Comparison of ENCODE assay signal across 8 mouse cellular contexts in genomic region chr11:88161651-88162362, GRCm38 (mm10). TPM values are rescaled to one million over a fixed set of nuclear protein-coding genes. Genes with fewer than 3 reads are reported as not detected.
A peak's percentile ranks its signal among the peaks of the same experiment; 100 is the strongest.
DNase-seq lines count a peak whose midpoint lies in the region; ATAC-seq and TF ChIP-seq lines count a peak whose summit lies in the region.

No protein-coding gene starts in this region.

- intact Hi-C loops in gastrocnemius, postnatal 36 days (cut with DNase I) = no loop called here
- intact Hi-C loops in left cerebral cortex, postnatal 36 days (cut with DNase I) = loop anchor here (5.0 kb wide), 1 partner anchor 45 kb away; no protein-coding TSS in a partner anchor

- H3K36me3 ChIP-seq in intestine, embryonic 16.5 days (ENCODE audit: control insufficient read depth, insufficient read depth, low read length) = no peaks in the 10 kb centered on the region

- H3K4me1 ChIP-seq in cortical plate, adult 2 months (ENCODE audit: control insufficient read depth, insufficient read depth, low read length) = peaks cover 3% of the 10 kb centered on the region
- H3K4me1 ChIP-seq in intestine, embryonic 16.5 days (ENCODE audit: control insufficient read depth, insufficient read depth, low read length) = peaks cover 57% of the 10 kb centered on the region

- peak; percentile 53 for DNase-seq in adipocyte (ENCODE audit: low spot score)
- peak; percentile 86 to 93 for DNase-seq in gastrocnemius, postnatal 36 days
- DNase-seq in left cerebral cortex, postnatal 36 days (ENCODE audit: low spot score in 2 of 2) = peak; percentile 71 to 79
- DNase-seq in mesoderm, embryonic 11.5 days (ENCODE audit: low read depth, low spot score) = peak; percentile 93
- DNase-seq in right cerebral cortex, postnatal 14 days = peak; percentile 83
- DNase-seq in urinary bladder, postnatal 14 days (ENCODE audit: low spot score) = peak; percentile 95

- TF ChIP-seq POLR2A in cortical plate, adult 2 months (IDR thresholded peaks at IDR 0.05; ENCODE audit: extremely low read depth, insufficient read depth, low read length) = no peak

- ATAC-seq in intestine, embryonic 16.5 days = peak; percentile 75

- peak overlapping the region; percentile 46 for H3K4me3 ChIP-seq in cortical plate, adult 2 months (ENCODE audit: insufficient read depth, low read length)
- peak overlapping the region; percentile 47 for H3K4me3 ChIP-seq in intestine, embryonic 16.5 days (ENCODE audit: low read length)

- H3K27me3 ChIP-seq in intestine, embryonic 16.5 days (replicated peaks; ENCODE audit: control insufficient read depth, insufficient read depth, low read length) = no peaks in the 10 kb centered on the region

- whole genome bisulfite sequencing in intestine, embryonic 16.5 days = 2% methylated on average over 15 of the region's 15 CpGs

- H3K9ac ChIP-seq in intestine, embryonic 16.5 days (ENCODE audit: low read depth, low read length) = peak overlapping the region; percentile 47

- no peaks in the 10 kb centered on the region for H3K9me3 ChIP-seq in intestine, embryonic 16.5 days (ENCODE audit: control insufficient read depth, low read length)

- peak overlapping the region; percentile 25 for H3K27ac ChIP-seq in cortical plate, adult 2 months (ENCODE audit: insufficient read depth, low read length)
- peak overlapping the region; percentile 92 for H3K27ac ChIP-seq in intestine, embryonic 16.5 days (ENCODE audit: low read length)

- TF ChIP-seq CTCF in cortical plate, adult 2 months (IDR thresholded peaks at IDR 0.05; ENCODE audit: extremely low read depth, insufficient read depth, low read length) = peak; percentile 55

- H3K4me2 ChIP-seq in intestine, embryonic 16.5 days (ENCODE audit: low read depth, low read length) = peak overlapping the region; percentile 86

RNA-seq across cellular contexts. Expression of gene Mrps23, which starts 42.4 kb away (rescaled TPM):
- 68.8 and 69.7 TPM in 2 replicates for polyA plus RNA-seq in cortical plate, adult 2 months (2012; rRNA removed)
- 100 to 1,000 TPM; 123 to 140 TPM for total RNA-seq in gastrocnemius, postnatal 36 days (2021)
- 56.3 and 63.9 TPM in 2 replicates for polyA plus RNA-seq in intestine, embryonic 16.5 days (2015; fragmentation: Nextera tagmentation; extraction: Ambion mirVana)
- total RNA-seq in left cerebral cortex, postnatal 36 days (2021) = 10 to 100 TPM; 59.5 to 71.0 TPM

Comparison
In these comparisons a context has a peak if more than half of its experiments do, and no peak if none do; other contexts are left out.
1. Peak in every context shown above with its lines: DNase-seq, ATAC-seq, H3K4me3 ChIP-seq and H3K27ac ChIP-seq.